Mouse (Mus musculus) forebrain, embryonic 12.5 days (tissue): ENCODE data around the gene Xpo4. TPM values are rescaled to one million over a fixed set of nuclear protein-coding genes. Genes with fewer than 3 reads are reported as not detected.

Experiments used
- ATAC-seq: fragments of 200-750 bp; cut with Nextera tagmentation; 2 replicates; pipeline ENCODE4 v1.8.0; 2017; ENCODE audit warnings: moderate TSS enrichment; ENCODE audit not compliant: low FRiP score
- H3K27ac ChIP-seq: fragments of 300-500 bp; sonication (generic); 2 replicates; pipeline ENCODE4 v1.5.1; 2016; ENCODE audit warnings: mild to moderate bottlenecking
- H3K27me3 ChIP-seq: fragments of 300-500 bp; sonication (generic); 2 replicates; pipeline ENCODE4 v1.6.1; 2016; ENCODE audit warnings: mild to moderate bottlenecking
- H3K36me3 ChIP-seq: fragments of 300-500 bp; sonication (generic); replicated peaks from 2 replicates; pipeline ENCODE4 v1.6.1; 2016; ENCODE audit warnings: mild to moderate bottlenecking
- H3K4me1 ChIP-seq: fragments of 300-500 bp; sonication (generic); 2 replicates; pipeline ENCODE4 v1.6.1; 2016
- H3K4me2 ChIP-seq: fragments of 300-500 bp; sonication (generic); 2 replicates; pipeline ENCODE4 v1.6.1; 2016; ENCODE audit warnings: mild to moderate bottlenecking, moderate library complexity
- H3K4me3 ChIP-seq: fragments of 300-500 bp; sonication (generic); replicated peaks from 2 replicates; pipeline ENCODE4 v1.5.1; 2016; ENCODE audit warnings: mild to moderate bottlenecking
- H3K9ac ChIP-seq: fragments of 300-500 bp; sonication (generic); 2 replicates; pipeline ENCODE4 v1.6.1; 2016; ENCODE audit warnings: mild to moderate bottlenecking
- H3K9me3 ChIP-seq: fragments of 300-500 bp; sonication (generic); 2 replicates; pipeline ENCODE4 v1.6.1; 2016
- WGBS: fragments of 180-500 bp; shearing (Covaris S2); methylation state at CpG from one replicate; pipeline ENCODE4 v1.1.7; 2016; 5-methylcytosine and 5-hydroxymethylcytosine counted together
- polyA plus RNA-seq: library from polyadenylated mRNA; unstranded; fragments of >200 nt; fragmentation: Nextera tagmentation; extraction: Ambion mirVana; gene quantifications from 2 replicates; pipeline ENCODE4 v1.2.1, GENCODE M21; 2016

Gene Xpo4
- 26.3 and 26.8 TPM in 2 replicates for polyA plus RNA-seq

- Histone ChIP-seq H3K36me3 (0 out of 2 replicates have a peak, but pooled peaks cover 2% of the 10 kb centered on the region), H3K4me3 (peak within 1 kb of the TSS; percentile 86), H3K4me2 (peak within 1 kb of the TSS; percentile 84), H3K4me1 (peaks cover 19% of the 10 kb centered on the region), H3K9me3 (no peaks in the 10 kb centered on the region), H3K27me3 (no peaks in the 10 kb centered on the region), H3K9ac (peak within 1 kb of the TSS; percentile 91), H3K27ac (peak within 1 kb of the TSS; percentile 98)
- peak; percentile 96 for ATAC-seq
- WGBS, result under 1% methylated on average over 80 of the region's 80 CpGs
These were observed at the start of gene Xpo4 for GRCm38 (mm10) chr14:57664822-57665627. Gene Xpo4, minus strand, starts transcription at chr14:57665430.

GRCm38 (mm10) chr14:57712884-57713283, 47.7 kb upstream of the Xpo4 start:
- Histone ChIP-seq H3K9me3 (no peaks in the 10 kb centered on the region), H3K36me3 (0 out of 2 replicates have a peak, but pooled peaks cover 3% of the 10 kb centered on the region), H3K9ac (no peak overlapping the region), H3K27me3 (no peaks in the 10 kb centered on the region), H3K4me1 (peaks cover 28% of the 10 kb centered on the region), H3K27ac (no peak overlapping the region), H3K4me2 (no peak overlapping the region), H3K4me3 (no peak overlapping the region)
- 88% methylated on average over 1 of the region's 1 CpGs for WGBS
- ATAC-seq, result no peak

DNA sequence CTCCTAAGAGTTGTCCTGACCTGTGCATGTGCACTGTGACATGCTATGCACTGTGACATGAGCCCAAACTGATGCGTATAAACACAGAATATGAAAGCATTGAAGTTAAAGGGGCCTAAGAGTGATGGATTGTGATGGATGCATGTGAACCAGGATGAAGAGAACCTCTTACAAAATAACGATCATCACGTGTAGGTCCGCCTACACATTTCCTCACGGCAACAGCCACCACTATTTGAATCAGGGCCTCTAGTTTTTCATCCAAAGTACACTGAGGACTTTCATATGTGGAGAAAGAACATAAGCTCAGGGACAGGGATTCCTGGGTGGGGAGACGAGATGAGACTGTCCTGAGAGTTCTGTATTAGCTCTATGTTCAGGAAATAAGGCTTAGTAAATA, 45.8 kb upstream of the Xpo4 start:
- Histone ChIP-seq H3K36me3 (no peaks in the 10 kb centered on the region), H3K9me3 (no peaks in the 10 kb centered on the region), H3K9ac (no peak overlapping the region), H3K4me2 (no peak overlapping the region), H3K4me3 (no peak overlapping the region), H3K27me3 (no peaks in the 10 kb centered on the region), H3K4me1 (peaks cover 30% of the 10 kb centered on the region), H3K27ac (no peak overlapping the region)
- no peak for ATAC-seq
- 91% methylated on average over 6 of the region's 6 CpGs for WGBS

DNA sequence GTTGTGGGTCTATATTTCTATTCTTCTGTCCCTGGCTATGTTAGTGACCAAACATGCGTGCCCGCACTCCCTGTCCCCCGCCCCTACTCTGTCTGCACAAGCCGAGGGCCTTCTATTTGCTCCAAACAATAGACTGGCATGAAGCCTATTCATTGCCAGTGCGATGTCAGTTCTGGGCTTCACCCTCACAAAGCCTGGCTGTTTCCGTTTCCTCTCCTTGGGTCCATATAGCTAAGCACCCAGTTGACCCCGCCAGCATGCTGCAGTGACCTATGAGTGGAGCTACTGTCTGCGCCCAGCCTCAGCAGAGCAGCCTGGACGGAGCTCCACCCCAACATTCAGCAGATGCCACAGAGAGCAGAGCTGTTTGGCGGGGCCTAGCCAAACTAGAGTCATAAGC, 43.9 kb upstream of the Xpo4 start:
- peaks cover 26% of the 10 kb centered on the region for H3K4me1 ChIP-seq
- peak; percentile 64; the same call in 1 of the 2 replicates for ATAC-seq
- H3K36me3 ChIP-seq, result no peaks in the 10 kb centered on the region
- no peak overlapping the region for H3K9ac ChIP-seq
- H3K27ac ChIP-seq, result no peak overlapping the region
- H3K4me3 ChIP-seq, result no peak overlapping the region
- no peaks in the 10 kb centered on the region for H3K9me3 ChIP-seq
- no peaks in the 10 kb centered on the region for H3K27me3 ChIP-seq
- no peak overlapping the region for H3K4me2 ChIP-seq
- 17% methylated on average over 10 of the region's 10 CpGs for WGBS

DNA sequence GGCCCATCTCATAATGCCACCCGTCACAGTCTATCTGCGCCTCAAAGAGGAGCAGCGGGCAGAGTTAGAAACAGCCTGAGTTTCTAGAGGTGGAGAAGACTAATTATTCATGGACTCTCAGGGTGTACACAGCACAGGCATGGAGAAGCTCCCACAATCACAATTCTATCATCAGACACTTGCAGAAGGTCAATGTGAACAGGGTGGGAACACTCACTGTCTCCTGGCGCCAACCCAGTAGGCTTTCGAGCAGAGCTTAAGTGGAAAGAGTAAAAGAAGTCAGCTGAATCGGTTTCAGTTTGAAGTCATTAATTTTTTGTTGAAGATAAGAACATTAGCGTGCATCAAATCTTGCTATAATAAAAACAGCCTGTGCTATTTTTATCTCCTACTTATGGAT, 43.4 kb upstream of the Xpo4 start:
- ATAC-seq, result no peak
- H3K27ac ChIP-seq, result no peak overlapping the region
- no peaks in the 10 kb centered on the region for H3K27me3 ChIP-seq

GRCm38 (mm10) chr14:57707100-57707893, 42.1 kb upstream of the Xpo4 start:
- no peak for ATAC-seq
- peak overlapping the region; percentile 6; the same call in 1 of the 2 replicates for H3K4me2 ChIP-seq
- peak overlapping the region; percentile 26; the same call in 1 of the 2 replicates for H3K27ac ChIP-seq
- 38% methylated on average over 18 of the region's 18 CpGs for WGBS
- H3K9ac ChIP-seq, result no peak overlapping the region; the same call in 1 of the 2 replicates
- no peak overlapping the region for H3K4me3 ChIP-seq
- 0 out of 2 replicates have a peak, but pooled peaks cover 4% of the 10 kb centered on the region for H3K36me3 ChIP-seq
- peaks cover 30% of the 10 kb centered on the region for H3K4me1 ChIP-seq
- no peaks in the 10 kb centered on the region for H3K27me3 ChIP-seq
- H3K9me3 ChIP-seq, result no peaks in the 10 kb centered on the region

More for the DNA sequence above, 43.4 kb upstream of the Xpo4 start:
- H3K4me3 ChIP-seq, result no peak overlapping the region
- H3K4me2 ChIP-seq, result no peak overlapping the region
- H3K9ac ChIP-seq, result no peak overlapping the region
- WGBS, result 88% methylated on average over 7 of the region's 7 CpGs
- peaks cover 26% of the 10 kb centered on the region for H3K4me1 ChIP-seq
- 0 out of 2 replicates have a peak, but pooled peaks cover under 1% of the 10 kb centered on the region for H3K36me3 ChIP-seq
- H3K9me3 ChIP-seq, result no peaks in the 10 kb centered on the region

DNA sequence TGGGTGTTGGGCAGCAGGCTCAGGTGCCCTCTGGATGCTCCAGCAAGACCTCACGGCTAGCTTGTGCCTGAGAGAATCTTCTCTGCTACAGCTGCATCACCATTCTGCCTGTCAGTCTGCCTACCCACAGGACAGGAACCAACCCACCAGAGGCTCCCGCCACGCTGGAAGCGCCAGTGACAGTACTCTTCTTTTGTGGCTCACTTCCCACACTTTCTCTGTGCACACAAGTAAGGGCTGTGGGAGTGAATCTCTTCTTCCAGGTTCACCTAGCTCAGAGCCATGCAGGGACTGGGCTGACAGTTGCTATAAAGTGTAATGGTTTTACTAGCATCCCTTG, 41.5 kb upstream of the Xpo4 start:
- Histone ChIP-seq H3K27me3 (no peaks in the 10 kb centered on the region), H3K4me2 (no peak overlapping the region), H3K9ac (no peak overlapping the region), H3K9me3 (no peaks in the 10 kb centered on the region), H3K4me3 (no peak overlapping the region), H3K4me1 (peaks cover 34% of the 10 kb centered on the region), H3K27ac (no peak overlapping the region), H3K36me3 (0 out of 2 replicates have a peak, but pooled peaks cover 4% of the 10 kb centered on the region)
- ATAC-seq, result no peak
- WGBS, result 76% methylated on average over 4 of the region's 4 CpGs

- ATAC-seq, result no peak
- Histone ChIP-seq H3K4me2 (no peak overlapping the region), H3K4me3 (no peak overlapping the region)
These were observed 40.5 kb upstream of the Xpo4 start for GRCm38 (mm10) chr14:57705759-57706158.

GRCm38 (mm10) chr14:57705075-57705474, 39.8 kb upstream of the Xpo4 start:
- Histone ChIP-seq H3K9ac (no peak overlapping the region), H3K27ac (no peak overlapping the region), H3K4me1 (peaks cover 34% of the 10 kb centered on the region), H3K4me2 (no peak overlapping the region), H3K4me3 (no peak overlapping the region), H3K27me3 (no peaks in the 10 kb centered on the region), H3K9me3 (no peaks in the 10 kb centered on the region), H3K36me3 (peaks cover 8% of the 10 kb centered on the region)
- ATAC-seq, result no peak
- WGBS, result 77% methylated on average over 4 of the region's 4 CpGs

More at GRCm38 (mm10) chr14:57705759-57706158, 40.5 kb upstream of the Xpo4 start:
- Histone ChIP-seq H3K9ac (no peak overlapping the region), H3K36me3 (0 out of 2 replicates have a peak, but pooled peaks cover 4% of the 10 kb centered on the region), H3K27ac (no peak overlapping the region), H3K9me3 (no peaks in the 10 kb centered on the region), H3K4me1 (peaks cover 34% of the 10 kb centered on the region), H3K27me3 (no peaks in the 10 kb centered on the region)
- WGBS, result 84% methylated on average over 4 of the region's 4 CpGs

DNA sequence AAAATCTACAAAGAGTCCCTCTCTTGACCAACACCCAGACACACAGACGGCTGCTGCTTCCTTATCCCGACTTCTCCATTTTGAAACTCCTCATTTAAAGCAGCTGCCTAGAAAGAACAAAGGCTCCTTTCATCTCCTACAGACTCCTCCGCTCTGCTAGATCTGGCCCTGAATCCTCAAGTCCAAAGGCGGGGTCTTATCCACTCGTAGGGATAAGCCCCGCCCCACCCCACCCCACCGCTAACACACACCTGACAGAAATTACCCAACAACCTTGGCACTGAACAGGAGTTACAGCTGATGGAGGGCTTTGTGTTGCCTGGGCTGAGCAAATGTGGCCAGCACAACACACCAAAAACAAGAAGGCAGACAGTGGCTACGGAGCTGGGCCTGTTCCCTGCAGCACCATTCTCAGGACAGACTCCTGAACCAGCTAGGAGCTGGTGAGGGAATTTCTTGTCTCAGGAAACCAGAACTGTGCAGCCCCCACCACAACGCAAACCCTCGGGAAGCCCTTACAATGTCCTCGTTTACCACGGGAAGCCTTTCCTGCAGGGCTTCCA, 36.8 kb upstream of the Xpo4 start:
- peaks cover 26% of the 10 kb centered on the region for H3K36me3 ChIP-seq

DNA sequence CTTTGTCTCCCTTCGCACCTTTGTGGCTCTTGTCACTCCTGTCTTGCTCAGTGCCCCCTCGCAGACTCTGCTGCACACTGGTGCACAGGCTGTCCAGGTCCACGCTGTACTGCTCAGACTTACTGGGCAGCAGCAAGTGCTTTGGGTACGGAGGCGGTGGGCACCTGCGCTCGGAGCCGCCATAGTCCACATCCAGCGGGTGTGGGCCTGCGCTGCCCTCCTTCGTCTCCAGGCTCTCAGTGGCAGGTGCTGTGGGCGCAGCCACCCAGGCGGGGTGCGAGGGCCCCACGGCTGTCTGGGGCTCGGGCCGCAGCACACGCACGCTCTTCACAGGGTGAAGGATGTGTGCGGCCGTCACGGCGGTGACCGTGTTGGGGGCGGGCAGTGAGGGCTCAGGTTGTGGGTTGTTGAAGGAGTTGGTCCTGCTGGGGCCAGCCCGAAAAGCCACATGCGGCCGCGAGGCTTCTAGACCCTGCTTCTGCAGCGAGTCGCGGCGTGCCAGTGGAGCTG, 34.3 kb upstream of the Xpo4 start:
- no peak overlapping the region for H3K9ac ChIP-seq
- H3K27me3 ChIP-seq, result no peaks in the 10 kb centered on the region
- H3K4me2 ChIP-seq, result no peak overlapping the region
- H3K36me3 ChIP-seq, result peaks cover 46% of the 10 kb centered on the region
- H3K27ac ChIP-seq, result no peak overlapping the region
- no peak overlapping the region for H3K4me3 ChIP-seq
- H3K9me3 ChIP-seq, result no peaks in the 10 kb centered on the region
- 97% methylated on average over 33 of the region's 33 CpGs for whole genome bisulfite sequencing
- no peak for ATAC-seq
- H3K4me1 ChIP-seq, result peaks cover 8% of the 10 kb centered on the region

More for the DNA sequence above, 36.8 kb upstream of the Xpo4 start:
- H3K9me3 ChIP-seq, result no peaks in the 10 kb centered on the region
- 38% methylated on average over 12 of the region's 12 CpGs for WGBS
- H3K4me3 ChIP-seq, result no peak overlapping the region
- no peak overlapping the region for H3K9ac ChIP-seq
- no peaks in the 10 kb centered on the region for H3K27me3 ChIP-seq
- H3K4me2 ChIP-seq, result no peak overlapping the region
- peak; percentile 82 for ATAC-seq
- peaks cover 11% of the 10 kb centered on the region for H3K4me1 ChIP-seq
- H3K27ac ChIP-seq, result peak overlapping the region; percentile 79

GRCm38 (mm10) chr14:57699016-57699415, 33.8 kb upstream of the Xpo4 start:
- peaks cover 8% of the 10 kb centered on the region for H3K4me1 ChIP-seq
- no peak for ATAC-seq
- H3K27me3 ChIP-seq, result no peaks in the 10 kb centered on the region
- 92% methylated on average over 10 of the region's 10 CpGs for WGBS
- no peak overlapping the region for H3K4me2 ChIP-seq
- H3K36me3 ChIP-seq, result peaks cover 46% of the 10 kb centered on the region
- no peaks in the 10 kb centered on the region for H3K9me3 ChIP-seq
- no peak overlapping the region for H3K27ac ChIP-seq
- no peak overlapping the region for H3K9ac ChIP-seq
- H3K4me3 ChIP-seq, result no peak overlapping the region
